Mouse (Mus musculus) lung, embryonic 14.5 days (tissue): ENCODE data around the gene Slc8a3. TPM values are rescaled to one million over a fixed set of nuclear protein-coding genes. Genes with fewer than 3 reads are reported as not detected.

Experiments
- ATAC-seq: fragments of 200-750 bp; cut with Nextera tagmentation; 2 replicates; pipeline ENCODE4 v1.8.0; 2017; ENCODE audit warnings: mild to moderate bottlenecking, moderate TSS enrichment, moderate library complexity; ENCODE audit not compliant: insufficient read depth
- DNase-seq: peaks from one replicate; pipeline ENCODE4 v3.0.0-alpha.2; 2015
- H3K27ac ChIP-seq: fragments of 300-500 bp; sonication (generic); 2 replicates; pipeline ENCODE4 v1.5.1; 2014; ENCODE audit warnings: low read depth, mild to moderate bottlenecking, moderate library complexity
- H3K27me3 ChIP-seq: fragments of 300-500 bp; sonication (generic); 2 replicates; pipeline ENCODE4 v1.6.1; 2014; ENCODE audit warnings: low read length, control low read depth; ENCODE audit not compliant: insufficient read depth
- H3K36me3 ChIP-seq: fragments of 300-500 bp; sonication (generic); 2 replicates; pipeline ENCODE4 v1.6.1; 2014; ENCODE audit warnings: control low read depth; ENCODE audit not compliant: insufficient read depth
- H3K4me1 ChIP-seq: fragments of 300-500 bp; sonication (generic); 2 replicates; pipeline ENCODE4 v1.6.1; 2014; ENCODE audit warnings: antibody characterized with exemption, control low read depth; ENCODE audit not compliant: insufficient read depth
- H3K4me2 ChIP-seq: fragments of 300-500 bp; sonication (generic); 2 replicates; pipeline ENCODE4 v1.6.1; 2014; ENCODE audit warnings: mild to moderate bottlenecking
- H3K4me3 ChIP-seq: fragments of 300-500 bp; sonication (generic); 2 replicates; pipeline ENCODE4 v1.5.1; 2014; ENCODE audit warnings: low read depth, low read length
- H3K9ac ChIP-seq: fragments of 300-500 bp; sonication (generic); 2 replicates; pipeline ENCODE4 v1.6.1; 2014
- H3K9me3 ChIP-seq: fragments of 300-500 bp; sonication (generic); 2 replicates; pipeline ENCODE4 v1.6.1; 2016; ENCODE audit warnings: low read depth, low read length, control low read depth
- CTCF ChIP-seq: IDR thresholded peaks from 2 replicates; pipeline ENCODE4 v1.5.1; 2016; ENCODE audit warnings: antibody characterized with exemption, low read depth
- WGBS: fragments of 180-500 bp; shearing (Covaris S2); extraction: QIAGEN DNeasy Blood & Tissue Kit; methylation state at CpG from one replicate; pipeline ENCODE4 v1.1.7; 2014; 5-methylcytosine and 5-hydroxymethylcytosine counted together
- polyA plus RNA-seq: library from polyadenylated mRNA; unstranded; fragments of >200 nt; fragmentation: Nextera tagmentation; extraction: Ambion mirVana; gene quantifications from 2 replicates; pipeline ENCODE4 v1.2.1, GENCODE M21; 2014

Slc8a3 gene
- polyA plus RNA-seq, 1 experiment from 2014 or later, result 0.50 TPM

- no peak for DNase-seq
- Histone ChIP-seq H3K27ac (no peak overlapping the region), H3K4me3 (no peak overlapping the region), H3K36me3 (no peaks in the 10 kb centered on the region), H3K4me1 (no peaks in the 10 kb centered on the region), H3K4me2 (no peak overlapping the region), H3K27me3 (no peaks in the 10 kb centered on the region), H3K9ac (no peak overlapping the region), H3K9me3 (no peaks in the 10 kb centered on the region)
- no peak for ATAC-seq
- no peak for TF ChIP-seq CTCF
- WGBS, result 20% methylated on average over 10 of the region's 10 CpGs
Observed at GRCm38 (mm10) chr12:81166092-81166491, 166.9 kb downstream of the Slc8a3 start.

- 88% methylated on average over 3 of the region's 3 CpGs for WGBS
- Histone ChIP-seq H3K27me3 (no peaks in the 10 kb centered on the region), H3K4me2 (no peak overlapping the region)
Observed at GRCm38 (mm10) chr12:81163566-81163965, 169.4 kb downstream of the Slc8a3 start.

GRCm38 (mm10) chr12:81163131-81163530, 169.8 kb downstream of the Slc8a3 start:
- ATAC-seq (no peak), DNase-seq (no peak)
- H3K36me3 ChIP-seq, result no peaks in the 10 kb centered on the region
- H3K9ac ChIP-seq, result no peak overlapping the region
- H3K9me3 ChIP-seq, result no peaks in the 10 kb centered on the region
- H3K4me3 ChIP-seq, result no peak overlapping the region
- no peak overlapping the region for H3K27ac ChIP-seq
- 74% methylated on average over 3 of the region's 3 CpGs for WGBS
- no peak overlapping the region for H3K4me2 ChIP-seq
- no peak for TF ChIP-seq CTCF
- H3K27me3 ChIP-seq, result no peaks in the 10 kb centered on the region
- no peaks in the 10 kb centered on the region for H3K4me1 ChIP-seq

More at GRCm38 (mm10) chr12:81163566-81163965, 169.4 kb downstream of the Slc8a3 start:
- Histone ChIP-seq H3K4me3 (no peak overlapping the region), H3K9me3 (no peaks in the 10 kb centered on the region), H3K36me3 (no peaks in the 10 kb centered on the region), H3K4me1 (no peaks in the 10 kb centered on the region), H3K27ac (no peak overlapping the region), H3K9ac (no peak overlapping the region)
- TF ChIP-seq CTCF, result no peak
- ATAC-seq (no peak), DNase-seq (no peak)

- no peak for ATAC-seq
- Histone ChIP-seq H3K9me3 (no peaks in the 10 kb centered on the region), H3K27ac (no peak overlapping the region), H3K9ac (no peak overlapping the region), H3K4me3 (no peak overlapping the region), H3K4me1 (no peaks in the 10 kb centered on the region), H3K27me3 (no peaks in the 10 kb centered on the region), H3K36me3 (no peaks in the 10 kb centered on the region), H3K4me2 (no peak overlapping the region)
- WGBS, result 77% methylated on average over 2 of the region's 2 CpGs
- TF ChIP-seq CTCF, result no peak
- DNase-seq, result no peak
Observed at GRCm38 (mm10) chr12:81161282-81161681, 171.7 kb downstream of the Slc8a3 start.

GRCm38 (mm10) chr12:81160831-81161230, 172.1 kb downstream of the Slc8a3 start:
- no peak overlapping the region for H3K4me2 ChIP-seq
- ATAC-seq (no peak), DNase-seq (peak; percentile 21)
- 68% methylated on average over 5 of the region's 5 CpGs for WGBS
- no peaks in the 10 kb centered on the region for H3K27me3 ChIP-seq
- H3K36me3 ChIP-seq, result no peaks in the 10 kb centered on the region
- no peak overlapping the region for H3K4me3 ChIP-seq
- H3K9ac ChIP-seq, result no peak overlapping the region
- H3K4me1 ChIP-seq, result no peaks in the 10 kb centered on the region
- H3K27ac ChIP-seq, result no peak overlapping the region
- 0 out of 2 replicates have a peak, but pooled peaks have one; percentile 27 for TF ChIP-seq CTCF
- H3K9me3 ChIP-seq, result no peaks in the 10 kb centered on the region

- H3K36me3 ChIP-seq, result no peaks in the 10 kb centered on the region
- no peak for TF ChIP-seq CTCF
- H3K27me3 ChIP-seq, result no peaks in the 10 kb centered on the region
- no peak overlapping the region for H3K9ac ChIP-seq
- whole genome bisulfite sequencing, result 53% methylated on average over 3 of the region's 3 CpGs
- H3K4me2 ChIP-seq, result no peak overlapping the region
- H3K4me3 ChIP-seq, result no peak overlapping the region
- no peak overlapping the region for H3K27ac ChIP-seq
- ATAC-seq (no peak), DNase-seq (no peak)
- no peaks in the 10 kb centered on the region for H3K4me1 ChIP-seq
- no peaks in the 10 kb centered on the region for H3K9me3 ChIP-seq
Observed at GRCm38 (mm10) chr12:81160425-81160824, 172.6 kb downstream of the Slc8a3 start.

- no peaks in the 10 kb centered on the region for H3K36me3 ChIP-seq
- H3K4me2 ChIP-seq, result no peak overlapping the region
- DNase-seq, result no peak
- no peak for TF ChIP-seq CTCF
- no peaks in the 10 kb centered on the region for H3K27me3 ChIP-seq
- H3K4me3 ChIP-seq, result no peak overlapping the region
- no peak for ATAC-seq
- H3K9ac ChIP-seq, result no peak overlapping the region
- H3K9me3 ChIP-seq, result no peaks in the 10 kb centered on the region
- no peak overlapping the region for H3K27ac ChIP-seq
- 61% methylated on average over 2 of the region's 2 CpGs for WGBS
- no peaks in the 10 kb centered on the region for H3K4me1 ChIP-seq
Observed at GRCm38 (mm10) chr12:81159947-81160346, 173.0 kb downstream of the Slc8a3 start.

GRCm38 (mm10) chr12:81156841-81157240, 176.1 kb downstream of the Slc8a3 start:
- Histone ChIP-seq H3K9me3 (no peaks in the 10 kb centered on the region), H3K27me3 (no peaks in the 10 kb centered on the region), H3K36me3 (no peaks in the 10 kb centered on the region), H3K4me1 (no peaks in the 10 kb centered on the region), H3K4me2 (no peak overlapping the region), H3K4me3 (no peak overlapping the region), H3K9ac (no peak overlapping the region), H3K27ac (no peak overlapping the region)
- ATAC-seq (no peak), DNase-seq (no peak)
- WGBS, result 46% methylated on average over 8 of the region's 8 CpGs
- TF ChIP-seq CTCF, result no peak
